Mouse (Mus musculus) MEL (cell line): ENCODE measurements around the gene Necab2. TPM values are rescaled to one million over a fixed set of nuclear protein-coding genes. Genes with fewer than 3 reads are reported as not detected.

Source experiments
- DNase-seq: peaks from one replicate; pipeline ENCODE4 v3.0.0; 2011; ENCODE audit warnings: low read depth, low spot score
- H3K27ac ChIP-seq: 2 replicates; pipeline ENCODE4 v1.5.1; 2012; ENCODE audit warnings: low read depth, mild to moderate bottlenecking, control low read depth, low read length, moderate library complexity; ENCODE audit not compliant: control insufficient read depth
- H3K27me3 ChIP-seq, 2 experiments: fragments of 150-350 bp in 1 of 2; sonication (generic) in 1 of 2; 2 replicates each; pipeline ENCODE4 v1.6.1; 2012; ENCODE audit warnings: low read length in 2 of 2, mild to moderate bottlenecking in 2 of 2, improper control_type of control experiment in 1 of 2, moderate library complexity in 1 of 2; ENCODE audit not compliant: insufficient read depth in 2 of 2, control insufficient read depth in 1 of 2
- H3K36me3 ChIP-seq, 2 experiments: 2 replicates each; pipeline ENCODE4 v1.6.1; 2012 to 2014; ENCODE audit warnings: low read length in 2 of 2, improper control_type of control experiment in 1 of 2, inconsistent platforms in 1 of 2, mild to moderate bottlenecking in 1 of 2; ENCODE audit not compliant: insufficient read depth in 2 of 2, control insufficient read depth in 1 of 2
- H3K4me1 ChIP-seq, 2 experiments: fragments of 150-350 bp in 1 of 2; sonication (generic) in 1 of 2; 2 replicates each; pipeline ENCODE4 v1.6.1; 2012; ENCODE audit warnings: low read length in 2 of 2, improper control_type of control experiment in 1 of 2, mild to moderate bottlenecking in 1 of 2; ENCODE audit not compliant: insufficient read depth in 2 of 2, control insufficient read depth in 1 of 2
- H3K4me3 ChIP-seq, 2 experiments: fragments of 150-350 bp in 1 of 2; sonication (generic) in 1 of 2; 2 replicates each; pipeline ENCODE4 v1.5.1; 2012; ENCODE audit warnings: low read depth in 2 of 2, low read length in 2 of 2, mild to moderate bottlenecking in 2 of 2, moderate library complexity in 2 of 2, control low read depth in 1 of 2, improper control_type of control experiment in 1 of 2; ENCODE audit not compliant: control insufficient read depth in 1 of 2, insufficient read depth in 1 of 2
- H3K79me2 ChIP-seq: 2 replicates; pipeline ENCODE4 v1.6.1; 2012; ENCODE audit warnings: mild to moderate bottlenecking, low read length, moderate library complexity; ENCODE audit not compliant: control insufficient read depth, poor library complexity, insufficient read depth
- H3K9ac ChIP-seq: 2 replicates; pipeline ENCODE4 v1.6.1; 2012; ENCODE audit warnings: low read depth, mild to moderate bottlenecking, control low read depth, low read length, moderate library complexity; ENCODE audit not compliant: control insufficient read depth, poor library complexity, severe bottlenecking
- H3K9me3 ChIP-seq: fragments of 150-350 bp; sonication (generic); replicated peaks from 2 replicates; pipeline ENCODE4 v1.6.1; 2012; ENCODE audit warnings: mild to moderate bottlenecking, low read length, improper control_type of control experiment, moderate library complexity; ENCODE audit not compliant: insufficient read depth
- BHLHE40 ChIP-seq: IDR thresholded peaks from 2 replicates; pipeline ENCODE4 v1.6.1; 2012; ENCODE audit warnings: low read depth, mild to moderate bottlenecking, inconsistent platforms, low read length, improper control_type of control experiment, borderline replicate concordance
- CHD1 ChIP-seq: IDR thresholded peaks from 2 replicates; pipeline ENCODE4 v1.6.1; 2012; ENCODE audit warnings: low read depth, mild to moderate bottlenecking, inconsistent platforms, low read length, improper control_type of control experiment
- CHD2 ChIP-seq: IDR thresholded peaks from 2 replicates; pipeline ENCODE4 v1.6.1; 2011; ENCODE audit warnings: low read length, improper control_type of control experiment
- CTCF ChIP-seq, 3 experiments: IDR thresholded peaks in 2 of 3; conservative IDR thresholded peaks in 1 of 3; 2 replicates each; pipeline ENCODE4 v1.5.1; 2011 to 2012; ENCODE audit warnings: low read length in 3 of 3, low read depth in 2 of 3, mild to moderate bottlenecking in 2 of 3, improper control_type of control experiment in 1 of 3, inconsistent platforms in 1 of 3, mixed read lengths in 1 of 3, moderate library complexity in 1 of 3; ENCODE audit not compliant: control insufficient read depth in 1 of 3, insufficient read depth in 1 of 3, poor library complexity in 1 of 3, severe bottlenecking in 1 of 3
- EP300 ChIP-seq, 2 experiments: IDR thresholded peaks; 2 replicates each; pipeline ENCODE4 v1.6.1; 2011; ENCODE audit warnings: improper control_type of control experiment in 2 of 2, low read length in 2 of 2, low read depth in 1 of 2, mild to moderate bottlenecking in 1 of 2
- GABPA ChIP-seq: IDR thresholded peaks from 2 replicates; pipeline ENCODE4 v1.6.1; 2012; ENCODE audit warnings: low read depth, mild to moderate bottlenecking, inconsistent platforms, low read length, improper control_type of control experiment, moderate library complexity
- HCFC1 ChIP-seq: IDR thresholded peaks from 2 replicates; pipeline ENCODE4 v1.6.1; 2012; ENCODE audit warnings: low read depth, mild to moderate bottlenecking, inconsistent platforms, low read length, improper control_type of control experiment, moderate library complexity
- JUND ChIP-seq: IDR thresholded peaks from 2 replicates; pipeline ENCODE4 v1.6.1; 2011; ENCODE audit warnings: low read depth, mild to moderate bottlenecking, improper control_type of control experiment, low read length
- KAT2A ChIP-seq: conservative IDR thresholded peaks from 2 replicates; pipeline ENCODE4 v1.6.1; 2012; ENCODE audit warnings: low read depth, low read length, improper control_type of control experiment, inconsistent platforms
- MAFK ChIP-seq: IDR thresholded peaks from 2 replicates; pipeline ENCODE4 v1.6.1; 2011; ENCODE audit warnings: low read depth, mild to moderate bottlenecking, low read length, improper control_type of control experiment, borderline replicate concordance
- MAZ ChIP-seq: IDR thresholded peaks from 2 replicates; pipeline ENCODE4 v1.6.1; 2012; ENCODE audit warnings: low read depth, mild to moderate bottlenecking, inconsistent platforms, low read length, improper control_type of control experiment
- MEF2A ChIP-seq: IDR thresholded peaks from 2 replicates; pipeline ENCODE4 v1.6.1; 2014; ENCODE audit warnings: low read depth, mild to moderate bottlenecking, inconsistent platforms, low read length, improper control_type of control experiment; ENCODE audit not compliant: poor library complexity, insufficient replicate concordance, severe bottlenecking; ENCODE audit errors: extremely low read depth
- MYC ChIP-seq: IDR thresholded peaks from 2 replicates; pipeline ENCODE4 v1.6.1; 2011; ENCODE audit warnings: low read depth, mild to moderate bottlenecking, low read length, improper control_type of control experiment, moderate library complexity
- NRF1 ChIP-seq: IDR thresholded peaks from 2 replicates; pipeline ENCODE4 v1.6.1; 2014; ENCODE audit warnings: low read depth, mild to moderate bottlenecking, inconsistent platforms, low read length, improper control_type of control experiment, moderate library complexity; ENCODE audit not compliant: poor library complexity, insufficient read depth, severe bottlenecking
- POLR2A ChIP-seq, 2 experiments: IDR thresholded peaks; 2 replicates each; pipeline ENCODE4 v1.6.1; 2011 to 2012; ENCODE audit warnings: low read length in 2 of 2, mild to moderate bottlenecking in 2 of 2, control low read depth in 1 of 2, improper control_type of control experiment in 1 of 2, low read depth in 1 of 2, moderate library complexity in 1 of 2; ENCODE audit not compliant: control insufficient read depth in 1 of 2, insufficient read depth in 1 of 2, poor library complexity in 1 of 2
- POLR2AphosphoS2 ChIP-seq: IDR thresholded peaks from 2 replicates; pipeline ENCODE4 v1.6.1; 2011; ENCODE audit warnings: low read length, improper control_type of control experiment
- POLR2AphosphoS5 ChIP-seq: IDR thresholded peaks from 2 replicates; pipeline ENCODE4 v1.6.1; 2012; ENCODE audit warnings: low read depth, borderline replicate concordance, mild to moderate bottlenecking, inconsistent platforms, low read length, moderate library complexity, mixed read lengths
- RAD21 ChIP-seq: IDR thresholded peaks from 2 replicates; pipeline ENCODE4 v1.6.1; 2011; ENCODE audit warnings: mild to moderate bottlenecking, low read depth, low read length, improper control_type of control experiment
- RCOR1 ChIP-seq: IDR thresholded peaks from 2 replicates; pipeline ENCODE4 v1.6.1; 2012; ENCODE audit warnings: low read depth, mild to moderate bottlenecking, inconsistent platforms, low read length, improper control_type of control experiment
- SIN3A ChIP-seq: IDR thresholded peaks from 2 replicates; pipeline ENCODE4 v1.6.1; 2012; ENCODE audit warnings: low read length, improper control_type of control experiment, inconsistent platforms
- TAL1 ChIP-seq: IDR thresholded peaks from 2 replicates; pipeline ENCODE4 v1.6.1; 2012; ENCODE audit warnings: mild to moderate bottlenecking, inconsistent platforms, low read length, moderate library complexity, mixed read lengths
- TBP ChIP-seq: IDR thresholded peaks from 2 replicates; pipeline ENCODE4 v1.8.0; 2011; ENCODE audit warnings: low read depth, low read length, improper control_type of control experiment
- TCF12 ChIP-seq: IDR thresholded peaks from 2 replicates; pipeline ENCODE4 v1.6.1; 2014; ENCODE audit warnings: low read depth, mild to moderate bottlenecking, inconsistent platforms, low read length, improper control_type of control experiment, moderate library complexity
- UBTF ChIP-seq: IDR thresholded peaks from 2 replicates; pipeline ENCODE4 v1.6.1; 2012; ENCODE audit warnings: low read depth, mild to moderate bottlenecking, inconsistent platforms, low read length, improper control_type of control experiment, moderate library complexity, borderline replicate concordance; ENCODE audit not compliant: insufficient read depth
- ZC3H11A ChIP-seq: IDR thresholded peaks from 2 replicates; pipeline ENCODE4 v1.6.1; 2012; ENCODE audit warnings: low read depth, mild to moderate bottlenecking, inconsistent platforms, low read length, improper control_type of control experiment
- ZKSCAN1 ChIP-seq: IDR thresholded peaks from 2 replicates; pipeline ENCODE4 v1.6.1; 2012; ENCODE audit warnings: low read depth, mild to moderate bottlenecking, inconsistent platforms, low read length, improper control_type of control experiment, moderate library complexity
- ZMIZ1 ChIP-seq: IDR thresholded peaks from 2 replicates; pipeline ENCODE4 v1.6.1; 2012; ENCODE audit warnings: low read depth, mild to moderate bottlenecking, inconsistent platforms, low read length, improper control_type of control experiment, moderate library complexity
- ZNF384 ChIP-seq: IDR thresholded peaks from 2 replicates; pipeline ENCODE4 v1.6.1; 2012; ENCODE audit warnings: low read depth, mild to moderate bottlenecking, inconsistent platforms, low read length, improper control_type of control experiment
- polyA plus RNA-seq, 2 experiments: library from polyadenylated mRNA; stranded (reverse) in 1 of 2; unstranded in 1 of 2; fragments of >175 nt in 1 of 2; fragments of >200 nt in 1 of 2; gene quantifications; 2 replicates each; pipeline versions ENCODE4 v1.2.1 to v1.2.4; 2012; ENCODE audit warnings: low replicate concordance in 2 of 2, low read depth in 1 of 2; ENCODE audit not compliant: insufficient read length in 2 of 2, insufficient read depth in 1 of 2, missing spikeins in 1 of 2
- total RNA-seq: library from RNA; depleted of rRNA; stranded (reverse); fragments of 300-350 nt; gene quantifications from 2 replicates; pipeline ENCODE4 v1.2.3, GENCODE M21; 2012

Necab2 gene
- total and polyA plus RNA-seq, 3 experiments: 0.06 TPM; not detected in 2

DNA sequence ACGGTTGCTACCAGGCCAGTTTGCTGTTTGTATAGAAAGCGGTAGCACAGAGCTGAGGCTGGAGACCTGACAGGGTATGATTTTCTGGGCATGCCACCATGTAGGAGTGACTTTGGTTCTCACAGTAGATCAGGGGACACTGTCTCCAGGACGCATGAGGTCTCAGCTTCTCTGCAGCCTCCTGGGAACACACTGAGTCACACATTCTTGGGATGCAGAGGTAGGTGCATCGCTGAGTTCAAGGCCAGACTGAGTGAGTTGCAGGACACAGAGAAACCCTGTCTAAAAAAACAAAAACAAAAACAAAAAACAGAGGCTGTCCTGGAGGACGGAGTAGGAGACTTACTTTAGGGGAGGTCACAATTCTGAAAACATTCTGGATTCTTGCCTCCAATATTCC is 6.4 kb downstream of the Necab2 start:
- H3K27ac ChIP-seq: no peak overlapping the region
- no peak overlapping the region for H3K4me3 ChIP-seq
- no peak for DNase-seq
- H3K27me3 ChIP-seq: peaks cover 0 to 8% of the 10 kb centered on the region in 2 experiments; a peak in 3 of 4 replicates
- H3K36me3 ChIP-seq: no peaks in the 10 kb centered on the region
- H3K9me3 ChIP-seq: no peaks in the 10 kb centered on the region
- H3K4me1 ChIP-seq: no peaks in the 10 kb centered on the region
- H3K9ac ChIP-seq: no peak overlapping the region
- H3K79me2 ChIP-seq: no peaks in the 10 kb centered on the region
- TF ChIP-seq HCFC1: no peak
- TF ChIP-seq SIN3A: no peak
- no peak for TF ChIP-seq EP300 (IDR thresholded peaks at IDR 0.05; ENCODE audit: low read depth in 1 of 2, low read length in 2 of 2)
- no peak for TF ChIP-seq ZNF384
- no peak for TF ChIP-seq ZKSCAN1
- no peak for TF ChIP-seq ZMIZ1
- TF ChIP-seq CHD2: no peak
- no peak for TF ChIP-seq POLR2AphosphoS2
- no peak for TF ChIP-seq TCF12
- TF ChIP-seq NRF1: no peak
- TF ChIP-seq RAD21: no peak
- TF ChIP-seq POLR2AphosphoS5: no peak
- TF ChIP-seq TAL1: no peak

- no peak overlapping the region for H3K4me3 ChIP-seq
- H3K36me3 ChIP-seq: no peaks in the 10 kb centered on the region
- H3K79me2 ChIP-seq: no peaks in the 10 kb centered on the region
- TF ChIP-seq SIN3A (no peak), GABPA (no peak), KAT2A (no peak), RCOR1 (no peak), CHD1 (no peak), CTCF (IDR thresholded peaks at IDR 0.05 in 2 of 3, conservative IDR thresholded peaks at IDR 0.05 in 1 of 3; ENCODE audit: control insufficient read depth in 1 of 3, insufficient read depth in 1 of 3, low read depth in 2 of 3, low read length in 3 of 3, poor library complexity in 1 of 3, severe bottlenecking in 1 of 3) (no peak), MEF2A (no peak), NRF1 (no peak), MYC (no peak), ZC3H11A (no peak), JUND (no peak), MAFK (no peak), TBP (no peak), POLR2A (IDR thresholded peaks at IDR 0.05; ENCODE audit: control insufficient read depth in 1 of 2, insufficient read depth in 1 of 2, low read depth in 1 of 2, low read length in 2 of 2, poor library complexity in 1 of 2) (no peak), UBTF (no peak), MAZ (no peak), BHLHE40 (no peak), ZKSCAN1 (no peak)
- H3K9me3 ChIP-seq: no peaks in the 10 kb centered on the region
- H3K9ac ChIP-seq: no peak overlapping the region
- H3K4me1 ChIP-seq: no peaks in the 10 kb centered on the region
- peaks cover 0 to 10% of the 10 kb centered on the region in 2 experiments; a peak in 3 of 4 replicates for H3K27me3 ChIP-seq
- H3K27ac ChIP-seq: no peak overlapping the region
- DNase-seq: no peak
Measured at GRCm38 (mm10) chr8:119456045-119456444, 9.5 kb downstream of the Necab2 start.
